Mouse (Mus musculus) erythroblast, embryonic 14.5 days (primary cell): ENCODE measurements around the gene Zfp3.

ENCODE experiments used
- GATA1 ChIP-seq: IDR thresholded peaks from 2 replicates; pipeline ENCODE4 v1.6.1; 2012; ENCODE audit warnings: low read length, inconsistent platforms, mixed read lengths
- TAL1 ChIP-seq: IDR thresholded peaks from 3 replicates; pipeline ENCODE4 v1.6.1; 2012; ENCODE audit warnings: low read length, inconsistent platforms, mixed read lengths

- TF ChIP-seq GATA1: no peak
- TF ChIP-seq TAL1: no peak
Measured at GRCm38 (mm10) chr11:70787052-70787451, 23.0 kb downstream of the Zfp3 start.
